Mouse (Mus musculus) gastrocnemius, adult 2 months (tissue): Measurements from ENCODE around the gene Mrps15. TPM values are rescaled to one million over a fixed set of nuclear protein-coding genes. Genes with fewer than 3 reads are reported as not detected.

ENCODE experiments used
- DNase-seq: peaks from one replicate; pipeline ENCODE4 v3.0.0; 2022
- H3K27ac ChIP-seq: fragments of 200-600 bp; 2 replicates; pipeline ENCODE4 v1.8.1; 2022; ENCODE audit warnings: mild to moderate bottlenecking
- H3K4me3 ChIP-seq: fragments of 200-600 bp; 2 replicates; pipeline ENCODE4 v1.8.1; 2022; ENCODE audit warnings: mild to moderate bottlenecking, moderate library complexity
- CTCF ChIP-seq: fragments of 200-600 bp; IDR thresholded peaks from 2 replicates; pipeline ENCODE4 v1.8.1; 2022; ENCODE audit warnings: antibody characterized with exemption, mild to moderate bottlenecking, moderate library complexity
- intact Hi-C: fragments of 180-260 bp; cut with DNase I; formaldehyde crosslinking; loops from one replicate; pipeline ENCODE4 v1.15.1; 2025
- long read RNA-seq, 2 experiments: library from polyadenylated mRNA; stranded (forward); transcript quantifications; one replicate each; pipeline ENCODE4 v2.0.0; 2021
- total RNA-seq, 2 experiments: library from RNA; stranded (reverse); gene quantifications; 2 replicates each; pipeline ENCODE4 v1.2.3; 2021

The Mrps15 gene
- 10 to 100 TPM; 72.3 to 86.8 TPM for total RNA-seq
- long read RNA-seq, experiment 1, transcript Mrps15-201 (8 exons, 937 nt) = major isoform, 93 of 96 reads
- long read RNA-seq, experiment 1, partial matches to known transcripts = 1 of 96 reads
- long read RNA-seq, experiment 1, other reads (novel, unspliced or antisense) = 1 of 96 reads
- long read RNA-seq, experiment 2, transcript Mrps15-201 (8 exons, 937 nt) = major isoform, 124 of 129 reads
- long read RNA-seq, experiment 2, partial matches to known transcripts = 2 of 129 reads
- long read RNA-seq, experiment 2, other reads (novel, unspliced or antisense) = 3 of 129 reads

DNA sequence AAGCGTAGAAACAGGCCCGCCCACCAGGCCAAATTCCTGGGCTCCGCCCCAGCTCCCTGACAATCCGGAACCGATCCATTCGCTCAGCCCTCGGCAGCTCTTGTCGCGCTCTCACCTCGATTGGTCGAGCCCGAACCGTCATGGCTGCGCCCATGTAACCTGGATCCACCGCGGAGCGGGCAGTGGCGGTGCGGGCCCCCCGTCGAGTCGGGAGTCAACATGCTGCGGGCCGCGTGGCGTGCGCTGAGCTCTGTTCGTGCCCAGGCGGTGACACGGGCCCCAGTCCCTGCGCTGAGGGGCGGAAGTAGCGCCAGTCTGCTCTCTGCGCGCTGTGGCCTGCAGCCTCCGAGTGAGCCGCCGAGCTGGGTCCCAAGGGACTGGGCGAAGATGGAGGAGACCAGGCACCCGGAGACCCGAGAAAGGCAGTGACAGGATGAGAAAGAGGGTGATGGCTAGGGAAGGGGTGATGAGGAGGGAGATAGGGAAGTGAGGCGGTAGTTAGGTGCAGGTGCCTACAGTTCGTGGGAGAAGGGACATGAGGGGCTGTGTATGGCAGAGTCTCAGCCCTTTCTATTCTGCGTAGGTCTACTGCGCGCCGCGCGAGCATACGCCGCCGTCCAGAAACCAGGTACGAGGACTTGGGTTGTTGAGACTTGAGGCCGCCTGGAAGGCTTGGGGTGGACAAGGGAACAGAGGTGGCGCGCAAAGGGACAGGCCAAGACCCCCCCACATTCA, at the start of gene Mrps15:
TSS of gene Mrps15 (plus strand) at position 75 of the 735 bp plus-strand sequence.
- intact Hi-C loops = no loop called here
- no peak for TF ChIP-seq CTCF
- DNase-seq = peak; percentile 90
- Histone ChIP-seq H3K27ac (peak within 1 kb of the TSS; percentile 87), H3K4me3 (peak within 1 kb of the TSS; percentile 84)

DNA sequence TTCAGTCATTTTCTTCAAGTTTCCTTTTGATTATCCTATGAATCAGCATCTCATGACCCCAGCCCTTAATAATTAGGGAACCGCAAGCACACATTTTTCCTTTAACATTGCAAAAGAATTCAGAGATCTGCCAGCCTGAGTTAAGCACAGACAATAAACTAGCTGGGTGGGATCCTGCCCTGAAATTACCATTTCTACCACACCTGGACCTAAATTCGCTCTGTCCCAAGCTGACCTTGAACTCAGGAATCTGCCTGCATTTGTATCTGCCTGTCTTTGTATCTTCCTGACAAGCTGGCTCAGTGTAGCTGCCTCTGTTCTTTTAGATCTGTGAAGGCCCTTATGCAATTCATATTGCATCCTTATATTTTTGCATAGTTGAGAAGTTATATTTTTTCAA, 48.9 kb upstream of the Mrps15 start:
- no peak for DNase-seq
- Histone ChIP-seq H3K27ac (no peak overlapping the region), H3K4me3 (no peak overlapping the region)
- TF ChIP-seq CTCF = no peak
- intact Hi-C loops = no loop called here

DNA sequence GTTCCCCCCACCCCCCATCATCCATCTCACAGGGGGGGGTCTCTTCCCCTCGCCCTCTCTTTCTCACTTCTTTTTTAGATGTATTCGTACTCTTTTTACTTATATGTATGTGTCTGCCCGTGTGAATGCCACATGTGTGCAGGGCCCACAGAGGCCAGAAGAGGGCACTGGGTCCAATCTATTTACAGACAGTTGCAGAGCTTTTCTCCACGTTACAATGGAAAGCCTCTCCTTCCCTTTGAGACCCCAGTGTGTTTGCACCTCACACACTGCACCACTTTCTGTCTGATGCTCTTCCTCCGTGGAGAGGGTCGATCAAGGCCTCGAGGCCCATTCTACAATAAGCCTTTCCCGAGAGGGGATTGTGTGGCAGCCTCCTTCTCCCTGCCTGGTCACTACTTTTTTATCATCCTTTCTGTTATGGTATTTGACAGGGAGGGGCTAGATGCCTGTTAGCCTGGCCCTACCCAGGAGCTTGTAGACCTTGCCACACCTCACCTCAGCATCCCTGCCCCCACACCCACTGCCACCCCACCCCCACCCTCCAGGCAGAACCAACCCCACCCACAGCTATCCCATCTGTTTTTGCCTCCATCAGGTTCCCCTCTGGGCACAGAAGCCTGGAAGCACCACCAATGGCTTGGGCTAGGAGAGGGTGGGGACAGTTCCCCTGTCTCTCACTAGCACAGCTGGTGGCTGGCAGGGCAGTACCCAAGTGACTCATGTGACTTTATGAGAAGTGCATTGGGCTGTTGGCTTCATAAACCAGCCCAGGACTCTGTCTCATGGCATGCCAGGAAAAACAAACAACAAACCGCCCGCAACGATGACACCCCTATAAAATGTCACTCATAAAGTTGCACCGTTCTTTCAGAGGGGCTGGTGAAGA, 45.2 kb upstream of the Mrps15 start:
- Histone ChIP-seq H3K27ac (no peak overlapping the region), H3K4me3 (no peak overlapping the region)
- TF ChIP-seq CTCF = no peak
- DNase-seq = no peak
- intact Hi-C loops = no loop called here

DNA sequence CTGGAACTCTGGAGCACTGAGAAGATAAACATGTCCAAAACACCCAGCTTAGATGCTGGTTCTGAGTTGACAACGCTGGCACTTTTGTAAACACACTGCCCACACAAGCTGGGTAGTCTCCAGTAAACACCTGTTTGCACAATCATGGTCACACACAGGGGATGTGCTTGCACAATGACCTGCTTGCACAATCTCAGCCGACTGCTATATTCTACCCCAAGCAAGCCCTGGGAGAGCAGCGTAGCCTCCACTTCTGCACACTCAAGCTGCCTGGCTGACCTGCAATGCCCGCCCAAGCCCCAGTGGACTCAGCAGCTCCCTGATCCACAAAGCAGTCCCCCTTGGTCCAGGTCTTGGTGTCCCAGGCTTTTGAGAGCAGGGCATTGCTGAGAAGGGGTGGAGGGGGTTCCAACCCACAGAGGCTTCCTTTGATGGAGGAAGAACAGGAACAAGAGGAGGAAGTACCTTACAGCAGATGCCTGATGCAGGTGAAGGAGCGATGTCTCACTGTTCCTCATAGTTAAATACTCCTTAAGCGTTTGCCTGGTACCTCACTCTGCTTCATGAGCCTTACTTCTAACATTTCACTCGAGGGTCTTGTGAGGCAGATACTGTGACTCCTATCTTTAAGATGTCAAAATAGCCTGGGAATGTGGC, 28.9 kb upstream of the Mrps15 start:
- intact Hi-C loops = no loop called here

DNA sequence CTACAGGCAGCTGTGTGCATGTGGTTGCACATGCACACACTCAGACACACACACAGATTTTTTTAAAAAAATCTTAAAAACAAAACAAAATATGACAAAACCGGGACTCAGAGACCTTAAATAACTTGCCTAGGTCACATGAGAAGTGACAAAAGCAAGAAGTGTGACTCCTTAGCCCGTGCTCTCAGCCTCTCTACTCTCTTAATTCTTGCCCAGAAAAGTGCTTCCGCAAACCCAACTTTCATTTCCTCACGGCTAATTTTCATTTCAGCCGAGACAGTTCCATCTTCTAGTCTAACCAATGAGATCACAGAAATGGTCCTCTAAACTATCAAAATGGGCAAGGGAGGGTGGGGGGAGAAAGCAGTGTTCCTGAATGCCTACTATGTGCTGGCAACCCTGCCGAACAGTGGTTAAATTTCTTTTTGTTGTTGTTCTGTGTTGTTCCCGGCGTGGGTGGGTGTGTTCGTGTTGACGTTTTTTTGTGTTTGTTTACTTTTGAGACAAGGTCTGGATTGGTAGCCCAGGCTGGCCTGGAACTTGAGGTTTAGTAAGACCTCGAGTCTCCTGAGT, 27.7 kb upstream of the Mrps15 start:
- intact Hi-C loops = no loop called here
- Histone ChIP-seq H3K4me3 (no peak overlapping the region), H3K27ac (no peak overlapping the region)
- TF ChIP-seq CTCF = no peak
- no peak for DNase-seq

More for the DNA sequence above, 28.9 kb upstream of the Mrps15 start:
- DNase-seq = no peak
- H3K27ac ChIP-seq = no peak overlapping the region
- TF ChIP-seq CTCF = no peak
- no peak overlapping the region for H3K4me3 ChIP-seq

DNA sequence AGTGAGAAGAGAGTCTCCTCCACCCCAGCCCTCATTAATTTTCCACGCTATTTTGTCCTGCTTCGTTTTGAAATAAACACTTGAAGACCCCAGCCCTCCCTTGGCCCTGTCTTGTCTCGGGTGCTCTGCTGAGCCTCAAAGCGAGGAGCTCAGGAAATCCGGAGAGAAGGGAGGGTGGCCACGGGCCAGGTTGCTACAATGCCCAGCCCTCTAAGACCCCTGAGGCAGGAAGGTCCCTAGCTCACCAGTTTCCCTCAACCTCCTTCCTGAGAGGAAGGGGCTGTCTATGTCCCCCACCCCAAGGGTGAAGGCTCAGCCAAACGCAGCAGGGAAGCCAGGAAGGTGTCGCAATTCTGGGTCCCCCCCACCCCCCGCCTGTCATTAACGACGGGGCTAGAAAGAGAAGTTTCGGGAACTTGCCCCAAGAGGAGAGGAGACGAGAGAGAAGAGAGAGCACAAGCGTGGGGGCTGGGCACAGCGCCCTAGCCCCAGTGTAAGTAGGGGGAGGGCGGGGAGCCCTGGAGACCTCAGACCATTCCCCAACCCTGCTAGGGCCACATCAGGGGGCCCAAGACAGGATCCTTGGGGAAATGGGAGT, 22.3 kb upstream of the Mrps15 start, which contains the start of gene Csf3r:
TSS of gene Csf3r (plus strand) at position 248 of the 598 bp plus-strand sequence.
- no peak for DNase-seq
- Histone ChIP-seq H3K27ac (no peak within 1 kb of the TSS), H3K4me3 (peak within 1 kb of the TSS; percentile 13)
- TF ChIP-seq CTCF = no peak
- intact Hi-C loops = no loop called here

DNA sequence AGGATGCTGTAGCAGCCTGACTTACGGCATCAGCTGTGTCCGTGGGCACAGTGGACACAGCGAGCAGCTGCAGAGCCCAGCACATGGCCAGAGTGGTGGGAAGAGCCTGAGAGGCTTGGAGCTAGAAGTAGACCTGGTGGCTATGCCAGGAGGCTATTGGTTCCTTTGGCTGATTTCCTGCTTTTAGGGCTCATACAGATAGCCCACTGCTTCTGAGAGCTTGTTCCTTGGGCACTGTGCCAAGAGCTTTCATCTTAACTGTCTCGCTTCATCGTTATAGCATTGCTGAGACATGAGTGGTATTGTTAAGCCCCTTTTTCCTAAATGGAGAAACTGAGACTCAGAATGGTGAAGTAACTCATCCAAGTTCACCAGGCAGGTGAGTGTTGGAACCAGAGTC, 20.9 kb upstream of the Mrps15 start:
- no peak for TF ChIP-seq CTCF

DNA sequence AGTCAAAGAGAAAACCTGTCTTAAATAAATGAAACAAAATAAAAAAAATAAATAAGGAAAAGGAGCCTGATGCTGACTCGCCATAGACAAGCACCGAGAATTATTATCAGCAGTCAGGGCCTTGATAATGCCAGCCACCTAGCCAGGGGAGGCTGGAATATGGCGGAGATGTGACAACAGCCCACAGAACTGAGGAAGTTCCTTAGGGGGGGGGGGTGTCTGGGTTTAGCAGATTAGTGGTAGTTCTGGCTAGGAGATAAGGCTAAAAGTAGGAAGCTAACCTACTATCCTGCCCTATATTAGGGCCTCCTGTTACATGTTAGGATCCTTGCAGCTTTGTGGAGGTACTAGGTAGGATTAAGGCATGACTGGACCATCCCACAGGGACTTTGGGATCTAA, 18.7 kb upstream of the Mrps15 start:
- intact Hi-C loops = no loop called here
- TF ChIP-seq CTCF = no peak
- H3K4me3 ChIP-seq = no peak overlapping the region
- H3K27ac ChIP-seq = no peak overlapping the region
- no peak for DNase-seq

More for the DNA sequence above, 20.9 kb upstream of the Mrps15 start:
- intact Hi-C loops = no loop called here
- Histone ChIP-seq H3K4me3 (no peak overlapping the region), H3K27ac (no peak overlapping the region)
- no peak for DNase-seq

DNA sequence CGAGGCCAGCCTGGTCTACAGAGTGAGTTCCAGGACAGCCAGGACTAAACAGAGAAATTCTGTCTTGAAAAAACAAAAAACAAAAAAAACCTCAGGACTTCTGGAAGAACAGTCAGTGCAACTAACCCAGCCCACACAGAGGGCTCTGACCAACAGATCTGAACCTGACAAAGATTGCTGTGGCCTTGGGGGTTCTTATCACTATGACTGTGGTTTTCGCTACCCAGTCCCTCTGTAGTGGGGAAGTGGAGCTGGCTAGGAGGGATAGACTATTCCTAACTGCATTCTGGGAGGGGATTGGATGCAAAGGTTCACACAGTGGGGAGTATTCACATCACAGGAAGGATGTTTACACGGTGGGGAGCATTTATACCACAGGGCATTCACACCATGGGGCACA, 17.7 kb upstream of the Mrps15 start:
- intact Hi-C loops = no loop called here
- no peak overlapping the region for H3K27ac ChIP-seq
- no peak overlapping the region for H3K4me3 ChIP-seq
- TF ChIP-seq CTCF = no peak
- no peak for DNase-seq

DNA sequence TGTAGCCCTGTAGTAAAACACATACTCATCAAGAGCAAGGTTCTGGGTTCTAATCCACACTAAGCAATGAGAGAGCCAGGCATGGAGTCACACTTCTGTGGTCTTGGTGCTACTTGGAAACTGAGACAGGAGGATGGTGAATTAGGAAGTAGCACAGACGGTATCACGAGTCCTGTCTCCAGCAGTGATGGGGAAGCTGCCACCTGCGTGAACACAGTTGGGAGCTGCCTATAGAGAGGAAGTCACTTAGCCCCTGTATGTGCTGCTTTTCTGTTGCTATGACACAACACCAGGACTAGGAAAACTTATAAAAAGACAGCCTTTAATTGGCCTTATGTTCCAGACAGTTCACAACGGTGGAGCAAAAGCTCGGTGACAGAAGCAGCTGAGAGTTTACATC, 16.0 kb upstream of the Mrps15 start:
- H3K4me3 ChIP-seq = no peak overlapping the region
- intact Hi-C loops = no loop called here

DNA sequence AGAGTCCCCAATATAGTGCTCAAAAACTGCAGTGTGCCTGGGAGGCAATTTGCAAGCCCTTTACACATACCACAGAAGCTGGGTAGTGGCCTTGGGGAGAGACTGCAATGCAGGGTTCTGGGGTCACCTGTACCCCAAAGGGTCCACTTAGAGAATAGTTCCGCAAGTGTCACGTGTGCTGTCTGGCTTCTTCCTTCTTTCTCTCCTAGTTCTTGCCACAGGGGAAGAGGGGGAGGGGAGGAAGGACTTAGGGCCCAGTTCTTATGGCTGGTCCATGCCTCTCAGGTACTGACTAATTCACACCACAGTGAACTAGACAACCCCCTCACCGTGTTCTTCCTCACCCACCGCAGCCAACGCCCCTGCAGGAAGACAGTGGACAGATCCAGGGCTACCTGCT, 11.3 kb upstream of the Mrps15 start:
- Histone ChIP-seq H3K4me3 (no peak overlapping the region), H3K27ac (no peak overlapping the region)
- no peak for DNase-seq
- intact Hi-C loops = no loop called here
- TF ChIP-seq CTCF = no peak

More for the DNA sequence above, 16.0 kb upstream of the Mrps15 start:
- DNase-seq = no peak
- TF ChIP-seq CTCF = no peak
- H3K27ac ChIP-seq = no peak overlapping the region
